Mouse (Mus musculus): ENCODE measurements around the gene Cadm4.

- TF ChIP-seq EP300 (IDR thresholded peaks at IDR 0.05; ENCODE audit: insufficient read depth, low read depth, low read length) (no peak), CTCF (IDR thresholded peaks at IDR 0.05) (no peak), POLR2A (IDR thresholded peaks at IDR 0.05; ENCODE audit: insufficient read depth, low read depth, low read length) (peak; percentile 52; the same call in 1 of the 2 replicates)
Observed at GRCm38 (mm10) chr7:24481474-24482207, at the start of gene Cadm4.

Data from heart, adult 2 months (tissue).